Mouse (Mus musculus): ENCODE data around the gene Exoc6b.

- no peak for TF ChIP-seq POLR2A (IDR thresholded peaks at IDR 0.05; ENCODE audit: borderline replicate concordance, control insufficient read depth, low read depth, low read length)
- no peak for TF ChIP-seq CTCF (IDR thresholded peaks at IDR 0.05; ENCODE audit: control insufficient read depth, insufficient read depth, low read length)
Observed at GRCm38 (mm10) chr6:84946569-84946968, 122.7 kb downstream of the Exoc6b start.

All from bone marrow, adult 2 months (tissue).